Mouse (Mus musculus): ENCODE measurements around the gene Vrk3.

GRCm38 (mm10) chr7:44819391-44819790 lies 71.2 kb downstream of the Vrk3 start:
- no peak for TF ChIP-seq EP300 (IDR thresholded peaks at IDR 0.05; ENCODE audit: insufficient read depth, low read depth, low read length)
- TF ChIP-seq CTCF (IDR thresholded peaks at IDR 0.05), result no peak
